Mouse (Mus musculus): ENCODE measurements around the gene Cnga2. TPM values are rescaled to one million over a fixed set of nuclear protein-coding genes. Genes with fewer than 3 reads are reported as not detected.
"Not testable (repeated sequence)": the region's sequence is repeated elsewhere in the genome, so short reads cannot be mapped to it uniquely, and the experiment has no call there.

Gene Cnga2
- not detected in 2 replicates for total RNA-seq (2017)

DNA sequence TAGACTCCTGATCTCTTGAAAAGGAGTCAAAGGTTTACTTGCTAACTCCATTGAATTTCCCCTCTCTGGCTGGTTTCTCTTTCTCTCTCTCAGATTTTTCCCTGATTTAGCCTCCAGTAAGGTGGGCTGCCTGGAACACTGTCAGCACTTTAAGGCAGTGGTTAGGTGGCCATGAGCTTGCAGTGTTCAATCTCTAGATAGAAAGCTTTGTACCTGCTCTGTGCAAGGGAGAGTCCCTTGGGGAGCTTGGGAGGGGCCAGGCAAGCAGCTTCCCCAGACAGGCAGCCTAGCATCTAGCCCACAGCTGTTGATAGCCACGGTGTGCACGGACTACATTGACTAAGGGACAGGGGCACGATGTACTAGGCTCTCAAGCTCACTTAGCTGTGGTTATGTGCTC lies at the start of gene Cnga2:
Gene Cnga2 (plus strand): TSS at position 301 of the 400 bp plus-strand sequence.
- ATAC-seq (replicated peaks in 1 of 2; ENCODE audit: insufficient read depth in 1 of 2, low FRiP score in 2 of 2, low TSS enrichment in 1 of 2, low read depth in 1 of 2, poor library complexity in 2 of 2, severe bottlenecking in 2 of 2) = no peak

DNA sequence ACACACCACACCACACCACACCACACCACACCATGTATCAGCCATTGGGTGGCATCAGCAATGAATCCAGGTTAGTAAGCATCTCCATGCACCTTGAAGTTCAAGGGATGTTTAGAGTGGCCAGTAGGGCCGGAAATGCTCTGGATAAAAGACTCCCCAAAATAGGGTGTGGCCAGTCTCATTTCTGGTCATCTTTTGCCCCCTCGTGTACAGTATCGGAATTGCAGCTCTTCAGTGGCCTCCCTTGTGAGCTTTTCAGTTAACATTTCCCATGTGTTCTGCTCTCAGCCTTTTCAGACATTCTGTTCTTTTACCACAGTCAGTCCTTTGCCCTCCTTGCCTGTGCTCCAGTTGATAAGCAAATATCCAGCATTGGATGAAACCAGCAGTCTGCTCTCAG lies 45.0 kb upstream of the Cnga2 start:
- ATAC-seq (replicated peaks in 1 of 2; ENCODE audit: insufficient read depth in 1 of 2, low FRiP score in 2 of 2, low TSS enrichment in 1 of 2, low read depth in 1 of 2, poor library complexity in 2 of 2, severe bottlenecking in 2 of 2) = peak in 1 of 2 experiments; percentile 42; a peak in 2 of 4 replicates

DNA sequence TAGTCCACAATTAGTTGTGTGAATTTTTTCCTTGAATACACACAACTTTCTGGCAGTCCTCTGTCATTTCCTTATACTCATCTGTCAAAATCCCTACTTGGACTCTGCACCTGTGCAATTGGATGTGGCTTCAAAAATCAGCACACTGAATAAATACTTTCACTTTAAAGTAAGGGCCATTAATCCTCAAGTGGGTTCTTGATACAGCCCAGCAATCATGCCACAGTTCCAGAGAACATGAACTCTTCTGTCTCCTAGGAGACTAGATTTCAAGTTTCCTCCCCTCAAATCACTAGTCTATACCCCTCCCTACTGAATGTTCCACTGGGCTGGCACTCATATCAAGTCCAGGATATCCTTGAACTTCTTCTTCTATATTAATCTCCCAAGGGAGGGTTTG lies 33.3 kb upstream of the Cnga2 start:
- no peak for ATAC-seq (replicated peaks in 1 of 2; ENCODE audit: insufficient read depth in 1 of 2, low FRiP score in 2 of 2, low TSS enrichment in 1 of 2, low read depth in 1 of 2, poor library complexity in 2 of 2, severe bottlenecking in 2 of 2)

DNA sequence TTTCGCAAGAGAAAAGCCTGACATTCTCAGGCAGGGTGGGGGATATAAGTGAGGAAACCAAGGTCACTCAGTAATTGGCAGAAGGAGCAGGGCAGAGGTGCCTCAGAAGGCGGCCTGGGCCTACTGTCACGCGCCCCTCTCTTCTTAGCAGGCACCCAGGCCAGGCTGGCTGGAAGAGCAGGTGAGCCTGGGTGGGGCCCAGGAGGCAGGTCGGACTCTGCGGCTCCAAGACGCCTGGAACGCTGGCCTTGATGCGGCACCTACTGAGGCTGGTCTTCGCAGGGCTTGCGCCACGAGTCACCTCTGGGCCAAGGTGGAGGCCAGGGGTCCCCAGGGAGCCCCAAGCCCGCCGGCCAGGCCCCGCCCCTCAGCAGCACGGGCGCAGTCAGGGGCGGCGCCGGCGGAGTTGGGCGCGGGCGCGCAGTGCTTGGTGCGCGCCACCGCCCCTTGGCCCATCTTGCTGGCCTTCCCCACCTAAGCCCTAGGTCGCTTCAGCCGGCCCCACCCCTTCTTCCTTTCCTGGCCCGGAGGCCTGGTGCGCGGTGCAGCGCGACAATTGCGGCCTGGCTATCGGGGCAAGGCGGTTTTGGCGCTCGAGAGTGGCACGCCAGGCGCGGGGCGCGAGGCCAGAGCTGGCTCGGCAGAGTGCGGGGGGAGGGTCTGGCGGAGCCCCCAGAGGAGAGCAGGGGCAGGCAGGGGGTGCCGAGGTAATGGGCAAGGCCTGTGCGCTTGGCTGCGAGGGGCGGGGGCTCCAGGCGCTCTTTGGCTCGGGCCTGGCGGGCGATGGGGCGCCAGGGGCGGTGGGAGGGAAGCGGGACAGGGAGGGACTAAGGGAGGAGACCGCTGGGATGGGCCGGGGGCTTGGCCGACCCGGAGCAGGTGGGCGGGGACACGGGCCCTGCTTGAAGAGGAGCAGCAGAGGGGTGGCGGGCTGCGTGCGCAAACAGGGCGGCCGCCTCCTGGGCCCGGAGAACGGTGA lies 29.3 kb upstream of the Cnga2 start, which contains the start of gene Prrg3:
Gene Prrg3 (plus strand): TSS at position 552 of the 979 bp plus-strand sequence.
- ATAC-seq (replicated peaks in 1 of 2; ENCODE audit: insufficient read depth in 1 of 2, low FRiP score in 2 of 2, low TSS enrichment in 1 of 2, low read depth in 1 of 2, poor library complexity in 2 of 2, severe bottlenecking in 2 of 2) = no peak

DNA sequence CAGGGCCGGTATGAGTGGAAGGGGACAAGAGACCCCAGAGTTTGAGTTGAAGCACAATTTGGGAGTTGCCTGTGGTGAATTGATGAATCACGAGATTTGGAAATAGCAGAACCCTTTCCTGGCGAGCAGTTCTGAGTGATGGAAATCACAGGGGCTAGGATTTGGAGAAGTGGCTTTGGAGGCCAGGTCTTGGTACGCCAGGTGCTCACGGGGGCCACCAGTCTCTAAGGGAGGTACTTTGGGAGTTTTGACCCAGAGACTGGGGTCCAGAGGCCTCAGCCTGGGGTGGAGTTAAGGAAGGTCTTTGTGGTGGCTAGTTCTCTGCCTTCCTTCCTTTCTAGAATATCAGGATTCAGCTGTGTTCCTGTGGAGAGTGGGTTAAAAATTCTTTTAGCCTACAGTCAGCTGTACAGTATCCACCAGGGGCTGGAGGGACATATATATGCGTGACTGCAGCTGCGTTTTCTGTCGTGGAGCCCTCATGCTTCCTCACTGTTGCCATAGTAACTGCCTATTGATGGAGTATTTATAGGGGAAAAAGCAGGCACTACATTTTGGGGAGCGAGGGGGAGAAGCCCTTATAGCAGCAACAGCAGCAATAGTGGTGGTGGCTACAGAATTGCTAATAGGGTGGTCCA lies 28.3 kb upstream of the Cnga2 start:
- no peak for ATAC-seq (replicated peaks in 1 of 2; ENCODE audit: insufficient read depth in 1 of 2, low FRiP score in 2 of 2, low TSS enrichment in 1 of 2, low read depth in 1 of 2, poor library complexity in 2 of 2, severe bottlenecking in 2 of 2)

DNA sequence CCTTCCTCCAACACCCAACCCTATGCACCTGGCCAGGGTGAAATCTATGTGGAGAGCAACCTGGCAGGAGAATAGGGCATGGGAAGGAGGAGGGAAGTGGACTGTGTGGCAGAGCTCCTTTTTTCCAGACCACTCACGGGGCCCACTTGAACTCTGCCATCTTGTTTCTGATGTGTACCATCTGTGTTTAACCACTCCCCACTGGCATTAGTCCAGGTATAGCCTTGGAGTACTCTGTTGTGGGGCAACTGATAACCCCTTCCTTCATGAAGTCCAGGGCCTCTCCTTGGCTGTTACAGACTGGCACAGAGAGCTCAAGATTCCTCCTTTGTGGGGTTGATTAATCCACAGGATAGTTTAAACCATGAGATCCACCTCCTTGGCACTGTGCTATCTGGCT lies 23.4 kb upstream of the Cnga2 start:
- ATAC-seq (replicated peaks in 1 of 2; ENCODE audit: insufficient read depth in 1 of 2, low FRiP score in 2 of 2, low TSS enrichment in 1 of 2, low read depth in 1 of 2, poor library complexity in 2 of 2, severe bottlenecking in 2 of 2) = no peak

DNA sequence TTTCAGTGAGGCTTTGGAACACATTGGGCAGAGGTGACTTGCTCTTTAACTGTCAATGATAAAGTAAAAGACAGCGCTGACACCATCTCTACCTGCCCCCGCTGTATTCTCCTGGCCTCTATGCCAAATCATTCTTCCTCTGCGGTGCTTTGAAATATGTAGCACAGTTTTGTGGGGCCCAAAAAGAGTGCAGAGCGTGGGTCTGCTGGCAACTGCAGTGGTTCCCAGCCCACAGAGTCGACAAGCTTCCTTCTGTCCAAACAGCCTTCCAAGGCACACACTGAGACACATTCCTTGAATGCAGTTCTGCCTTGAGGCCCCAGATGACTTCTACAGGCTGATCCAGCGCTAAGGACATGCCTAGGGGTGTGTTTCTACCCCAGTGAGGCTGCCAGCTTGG lies 22.8 kb upstream of the Cnga2 start:
- ATAC-seq (replicated peaks in 1 of 2; ENCODE audit: insufficient read depth in 1 of 2, low FRiP score in 2 of 2, low TSS enrichment in 1 of 2, low read depth in 1 of 2, poor library complexity in 2 of 2, severe bottlenecking in 2 of 2) = no peak

DNA sequence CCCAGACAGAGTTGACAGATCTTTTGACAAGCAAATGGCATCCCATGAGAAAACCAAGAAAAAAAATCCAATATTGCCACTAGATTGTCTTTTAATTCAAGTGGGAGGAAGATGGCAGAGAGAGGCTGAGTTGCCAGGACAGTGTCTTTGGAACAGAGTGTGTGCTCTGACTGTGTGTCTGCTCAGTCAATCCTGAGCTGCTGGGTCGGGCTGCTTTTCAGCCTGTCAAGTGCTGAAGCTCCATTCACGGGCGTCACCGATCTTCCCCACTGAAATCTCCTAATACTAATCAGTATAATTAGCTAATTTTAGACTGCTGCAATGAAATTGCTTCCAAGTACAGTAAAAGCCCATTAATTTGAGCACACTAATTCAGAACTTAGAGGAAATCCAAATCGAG lies 20.3 kb upstream of the Cnga2 start:
- no peak for ATAC-seq (replicated peaks in 1 of 2; ENCODE audit: insufficient read depth in 1 of 2, low FRiP score in 2 of 2, low TSS enrichment in 1 of 2, low read depth in 1 of 2, poor library complexity in 2 of 2, severe bottlenecking in 2 of 2)

DNA sequence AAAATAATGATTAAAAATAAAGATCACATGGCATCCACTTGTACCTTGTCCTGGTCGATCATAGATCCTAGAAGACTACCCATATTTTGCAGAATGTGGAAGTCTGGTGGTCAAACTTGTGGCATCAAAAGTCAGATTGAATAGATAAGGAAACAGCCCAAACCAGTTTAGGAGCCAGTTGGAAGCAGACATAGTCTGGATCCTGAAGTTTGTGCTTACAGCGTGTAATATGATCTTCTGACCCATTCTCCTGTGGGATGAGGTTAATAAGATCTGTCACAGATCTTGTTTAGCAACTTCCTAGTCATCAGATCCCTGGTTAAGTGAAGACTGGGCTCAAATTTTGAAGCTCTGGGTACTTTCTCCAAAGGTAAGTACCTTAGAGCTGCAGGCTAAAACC lies 19.0 kb upstream of the Cnga2 start, which contains the start of gene Fate1:
Gene Fate1 (plus strand): TSS at position 301 of the 400 bp plus-strand sequence.
- no peak for ATAC-seq (replicated peaks in 1 of 2; ENCODE audit: insufficient read depth in 1 of 2, low FRiP score in 2 of 2, low TSS enrichment in 1 of 2, low read depth in 1 of 2, poor library complexity in 2 of 2, severe bottlenecking in 2 of 2)

DNA sequence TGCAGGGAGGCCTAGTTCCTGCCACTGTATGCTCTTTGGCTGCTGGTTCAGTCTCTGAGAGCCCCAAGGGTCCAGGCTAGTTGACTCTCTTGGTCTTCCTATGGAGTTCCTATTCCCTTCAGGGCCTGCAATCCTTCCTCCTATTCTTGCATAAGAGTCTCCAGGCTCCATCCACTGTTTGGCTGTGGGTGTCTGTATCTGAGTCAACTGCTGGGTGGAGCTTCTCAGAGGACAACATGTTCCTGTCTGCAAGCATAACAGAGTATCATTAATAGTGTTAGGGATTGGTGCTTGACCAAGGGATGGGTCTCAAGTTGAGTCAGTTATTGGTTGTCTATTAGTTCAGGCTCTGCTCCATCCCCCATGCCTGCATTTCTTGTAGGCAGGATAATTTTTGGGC lies 14.0 kb upstream of the Cnga2 start:
- ATAC-seq (replicated peaks in 1 of 2; ENCODE audit: insufficient read depth in 1 of 2, low FRiP score in 2 of 2, low TSS enrichment in 1 of 2, low read depth in 1 of 2, poor library complexity in 2 of 2, severe bottlenecking in 2 of 2) = not testable (repeated sequence)

DNA sequence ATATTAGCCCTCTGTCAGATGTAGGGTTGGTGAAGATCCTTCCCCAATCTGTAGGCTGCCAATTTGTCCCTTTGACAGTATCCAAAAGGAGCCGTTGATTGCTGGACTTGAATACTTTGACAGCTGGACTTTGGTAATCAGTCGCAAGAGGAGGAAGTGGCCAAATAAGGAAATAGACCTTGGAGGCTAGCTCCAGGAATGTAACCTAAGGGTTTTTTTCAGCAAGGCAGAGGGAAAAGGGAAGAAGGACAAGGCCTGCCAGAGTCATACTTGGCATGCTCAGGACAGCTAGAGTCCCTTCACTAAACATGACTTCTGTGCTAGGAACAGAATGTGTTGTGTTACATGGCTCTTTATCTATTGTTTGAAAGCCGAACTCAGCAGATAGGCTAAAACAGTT lies 11.2 kb upstream of the Cnga2 start:
- no peak for ATAC-seq (replicated peaks in 1 of 2; ENCODE audit: insufficient read depth in 1 of 2, low FRiP score in 2 of 2, low TSS enrichment in 1 of 2, low read depth in 1 of 2, poor library complexity in 2 of 2, severe bottlenecking in 2 of 2)

DNA sequence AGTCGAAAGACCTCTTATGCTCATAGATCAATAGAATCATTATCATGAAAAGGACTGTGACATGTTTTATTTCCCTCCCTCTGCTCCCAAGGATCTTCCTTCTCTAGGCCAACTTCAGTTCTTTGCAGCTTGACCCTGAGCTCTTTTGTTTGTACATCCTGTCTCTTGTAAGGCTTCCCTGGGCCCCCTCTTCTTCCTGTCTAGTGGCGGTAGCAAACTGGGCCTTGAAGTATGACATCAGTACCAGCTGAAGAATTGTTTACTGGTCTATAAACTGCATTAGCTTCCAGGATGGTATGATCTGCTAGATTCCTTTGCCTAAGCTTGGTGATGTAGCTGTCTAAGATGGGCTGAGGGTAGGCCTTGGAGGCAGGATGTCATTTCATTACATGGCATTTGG lies 10.3 kb upstream of the Cnga2 start:
- no peak for ATAC-seq (replicated peaks in 1 of 2; ENCODE audit: insufficient read depth in 1 of 2, low FRiP score in 2 of 2, low TSS enrichment in 1 of 2, low read depth in 1 of 2, poor library complexity in 2 of 2, severe bottlenecking in 2 of 2)

DNA sequence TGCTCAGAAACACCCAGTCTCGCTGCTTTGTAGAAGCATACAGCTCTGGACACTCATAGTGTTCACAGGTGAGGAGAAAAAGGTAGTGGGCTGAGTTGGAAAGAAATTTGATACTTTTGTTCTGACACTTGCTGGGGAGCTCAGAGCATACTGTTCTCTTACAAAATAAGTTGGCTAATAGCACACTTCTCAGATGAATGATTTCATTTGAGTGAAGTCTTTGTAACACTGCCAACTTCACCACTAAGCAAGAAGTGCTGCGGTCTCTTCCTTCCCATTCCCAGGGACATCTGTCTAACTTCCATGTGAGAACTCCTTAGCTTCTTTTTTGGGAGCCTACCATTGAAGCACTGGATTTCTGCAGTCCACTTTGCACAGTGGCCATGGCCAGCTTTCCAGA lies 8.4 kb upstream of the Cnga2 start:
- ATAC-seq (replicated peaks in 1 of 2; ENCODE audit: insufficient read depth in 1 of 2, low FRiP score in 2 of 2, low TSS enrichment in 1 of 2, low read depth in 1 of 2, poor library complexity in 2 of 2, severe bottlenecking in 2 of 2) = no peak

DNA sequence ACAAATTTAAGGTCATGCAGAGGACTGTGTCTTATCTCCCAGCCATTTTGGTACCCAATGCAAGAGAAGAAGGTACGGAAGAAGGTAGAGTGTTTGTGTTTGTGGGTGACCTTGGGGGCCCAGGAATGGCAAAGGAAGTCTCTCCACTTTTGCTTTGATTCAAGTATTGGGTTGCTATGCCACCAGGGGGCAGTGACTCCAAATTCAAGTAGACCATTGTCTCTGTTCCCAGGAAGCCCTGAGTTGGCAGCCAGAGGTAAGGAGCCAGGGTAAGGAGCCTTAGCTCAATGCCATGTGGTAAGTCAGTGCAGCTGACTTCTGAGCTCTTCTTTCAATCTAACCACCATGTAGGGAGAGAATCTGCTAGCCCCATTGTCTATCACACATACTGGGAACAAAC lies 7.9 kb upstream of the Cnga2 start:
- peak in 1 of 2 experiments; percentile 49; a peak in 1 of 4 replicates for ATAC-seq (replicated peaks in 1 of 2; ENCODE audit: insufficient read depth in 1 of 2, low FRiP score in 2 of 2, low TSS enrichment in 1 of 2, low read depth in 1 of 2, poor library complexity in 2 of 2, severe bottlenecking in 2 of 2)

DNA sequence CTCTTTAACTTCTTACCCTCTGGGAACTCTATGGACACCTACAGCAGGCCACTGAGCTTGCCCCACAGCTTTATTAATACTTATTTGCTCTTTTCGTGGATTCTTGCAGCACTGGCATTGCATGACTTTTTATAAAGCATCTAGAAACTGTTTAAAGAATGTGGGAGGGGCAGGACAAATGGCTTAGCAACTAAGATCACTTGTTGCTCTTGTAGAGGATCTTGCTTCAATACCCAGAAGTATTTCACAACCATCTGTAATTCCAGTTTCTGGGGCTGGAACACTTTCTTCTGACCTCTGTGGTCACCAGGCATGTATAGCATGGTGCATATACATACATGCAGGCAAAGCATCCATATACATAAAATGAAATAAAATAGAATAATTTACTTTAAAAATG lies 4.3 kb downstream of the Cnga2 start:
- no peak for ATAC-seq (replicated peaks in 1 of 2; ENCODE audit: insufficient read depth in 1 of 2, low FRiP score in 2 of 2, low TSS enrichment in 1 of 2, low read depth in 1 of 2, poor library complexity in 2 of 2, severe bottlenecking in 2 of 2)

DNA sequence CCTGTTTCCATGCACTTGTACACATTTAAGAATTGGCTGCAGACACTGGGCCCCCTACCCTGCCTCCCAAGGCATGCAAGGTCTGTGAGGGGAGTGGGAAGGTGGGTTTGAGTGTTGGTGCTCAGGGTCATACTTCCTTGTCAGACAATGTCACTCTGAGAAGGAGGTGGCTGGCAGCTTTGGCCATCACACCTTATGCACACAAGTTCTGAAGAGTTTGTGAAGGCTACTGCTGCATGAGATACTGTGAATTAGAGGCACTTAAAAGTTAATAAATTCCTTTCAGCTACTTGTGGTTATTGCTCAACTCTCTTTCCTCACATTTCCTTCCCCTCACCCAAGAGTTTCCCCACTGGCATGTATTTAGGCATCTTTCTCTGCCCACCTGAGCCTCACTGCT lies 18.3 kb downstream of the Cnga2 start:
- ATAC-seq (replicated peaks in 1 of 2; ENCODE audit: insufficient read depth in 1 of 2, low FRiP score in 2 of 2, low TSS enrichment in 1 of 2, low read depth in 1 of 2, poor library complexity in 2 of 2, severe bottlenecking in 2 of 2) = no peak

DNA sequence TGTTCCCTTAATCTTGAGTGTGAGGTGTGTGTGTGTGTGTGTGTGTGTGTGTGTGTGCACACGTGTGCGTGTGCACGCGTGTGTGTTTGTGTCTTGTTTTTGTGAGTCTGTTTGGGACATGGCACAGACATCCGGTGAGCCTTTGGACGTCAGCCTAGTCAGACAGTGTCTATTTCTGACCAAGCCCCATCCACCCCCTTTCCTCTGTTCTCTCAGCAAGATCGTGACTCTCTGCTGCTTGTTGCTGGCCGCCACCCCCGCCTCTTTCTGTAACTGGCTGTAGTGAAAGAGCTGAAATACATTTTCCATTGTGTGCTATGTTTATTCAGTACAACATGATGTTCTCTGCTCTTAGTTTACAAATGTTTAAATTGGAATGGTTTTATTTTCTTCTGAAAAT lies 20.6 kb downstream of the Cnga2 start:
- no peak for ATAC-seq (replicated peaks in 1 of 2; ENCODE audit: insufficient read depth in 1 of 2, low FRiP score in 2 of 2, low TSS enrichment in 1 of 2, low read depth in 1 of 2, poor library complexity in 2 of 2, severe bottlenecking in 2 of 2)

DNA sequence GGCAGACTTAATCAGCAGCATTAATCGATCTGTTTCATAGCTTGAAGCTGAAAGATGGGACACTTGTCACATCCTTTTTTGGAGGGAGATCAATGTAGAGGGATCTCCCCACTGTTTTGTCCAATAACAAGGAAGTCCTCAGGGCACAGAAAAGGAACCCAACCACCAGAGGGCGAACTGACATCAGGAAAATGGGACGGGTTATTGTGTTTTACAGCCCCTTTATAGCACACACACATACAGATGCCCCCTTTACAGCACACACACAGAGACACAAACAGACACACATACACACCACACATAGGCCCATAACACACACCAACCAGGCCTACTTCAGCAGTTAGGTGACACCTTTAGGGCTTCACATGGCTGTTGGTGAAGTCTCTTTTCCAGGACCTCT lies 21.2 kb downstream of the Cnga2 start:
- ATAC-seq (replicated peaks in 1 of 2; ENCODE audit: insufficient read depth in 1 of 2, low FRiP score in 2 of 2, low TSS enrichment in 1 of 2, low read depth in 1 of 2, poor library complexity in 2 of 2, severe bottlenecking in 2 of 2) = no peak

All from hematopoietic stem cell, adult 5-6 weeks (primary cell).